Mouse (Mus musculus) right cerebral cortex, postnatal 10 days (tissue): ENCODE data around the gene Hsd3b2.
"Not testable (repeated sequence)": the region's sequence is repeated elsewhere in the genome, so short reads cannot be mapped to it uniquely, and the experiment has no call there.

Source experiments
- DNase-seq, 2 experiments: peaks; one replicate each; pipeline ENCODE4 v3.0.0; 2021; ENCODE audit warnings: low spot score in 2 of 2

The Hsd3b2 gene

DNA sequence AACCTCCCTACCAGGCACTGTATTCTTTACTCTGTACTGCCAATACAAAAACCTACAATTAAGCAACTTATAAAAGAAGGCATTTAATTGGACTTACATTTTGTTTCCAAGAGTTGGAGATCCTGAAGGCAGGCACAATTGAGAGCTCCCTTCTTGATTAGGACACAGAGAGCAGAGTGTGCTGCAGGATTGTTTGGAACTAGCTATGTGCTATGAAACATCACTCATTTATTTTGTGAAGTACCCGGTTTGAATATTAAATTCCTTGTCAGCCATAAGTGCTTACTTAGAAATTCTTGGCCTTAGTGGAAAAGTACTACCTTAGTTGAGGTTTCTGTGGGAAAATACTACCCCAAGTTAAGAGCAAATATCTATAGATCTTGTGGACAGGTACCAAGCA lies at the start of gene Hsd3b2:
Gene Hsd3b2, minus strand, starts transcription at position 168 of the 400 bp plus-strand sequence.
- no peak for DNase-seq

DNA sequence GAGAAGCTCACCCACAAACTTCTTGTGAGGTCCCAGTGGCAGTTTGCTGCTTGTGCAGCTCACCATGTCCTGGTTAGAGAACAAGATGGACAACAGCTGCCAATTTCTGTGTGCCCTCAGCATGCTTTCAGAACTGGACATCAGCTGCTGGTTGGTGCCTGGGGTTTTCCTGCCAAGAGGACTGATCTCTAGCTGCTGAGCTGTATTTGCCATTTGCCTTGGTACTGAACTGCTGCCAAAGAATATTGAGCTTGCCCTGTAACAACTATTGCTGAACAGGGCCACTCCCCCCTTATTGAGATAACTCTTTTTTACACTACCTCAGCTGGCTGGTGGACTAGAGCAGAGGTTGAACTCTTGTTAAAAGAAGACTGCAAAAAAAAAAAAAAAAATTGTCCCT lies 39.8 kb upstream of the Hsd3b2 start:
- DNase-seq = no peak

DNA sequence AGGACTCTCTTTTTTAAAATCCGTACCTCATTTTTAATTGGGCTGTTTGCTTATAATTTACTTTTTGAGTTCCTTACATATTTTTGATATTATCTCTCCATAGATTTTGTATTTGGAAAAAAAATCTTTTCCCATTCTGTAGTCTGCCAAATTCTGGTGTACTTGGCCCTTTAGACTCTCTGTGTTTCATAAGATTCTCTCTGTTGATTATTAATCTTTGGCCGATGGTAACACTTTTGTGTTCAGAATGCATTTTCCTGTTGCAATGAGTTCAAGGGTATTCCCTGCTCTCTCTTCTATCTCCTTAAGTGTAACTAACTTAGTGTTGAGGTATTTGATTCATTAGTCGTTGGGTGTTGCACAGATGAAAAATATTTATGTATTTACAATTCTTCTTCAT lies 32.5 kb upstream of the Hsd3b2 start:
- no peak for DNase-seq

DNA sequence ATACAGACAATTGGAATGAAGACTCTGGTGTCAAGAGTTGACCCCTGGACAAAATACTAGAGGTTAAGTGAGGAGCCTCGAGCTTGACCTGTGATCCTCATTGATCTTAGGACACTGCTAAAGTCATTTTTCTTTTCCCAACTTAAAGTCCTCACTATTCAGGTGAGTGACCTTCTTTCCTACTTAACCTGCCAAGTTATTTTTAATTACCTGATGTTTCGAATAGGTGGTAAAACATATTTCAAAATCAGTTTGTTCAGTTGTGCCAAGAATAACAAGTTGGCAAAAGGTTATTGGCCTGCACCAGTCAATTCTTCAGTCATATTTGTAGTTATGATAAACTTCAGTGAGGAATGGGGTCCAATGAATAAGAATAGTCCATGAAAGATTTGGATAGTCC lies 27.8 kb upstream of the Hsd3b2 start:
- no peak for DNase-seq

DNA sequence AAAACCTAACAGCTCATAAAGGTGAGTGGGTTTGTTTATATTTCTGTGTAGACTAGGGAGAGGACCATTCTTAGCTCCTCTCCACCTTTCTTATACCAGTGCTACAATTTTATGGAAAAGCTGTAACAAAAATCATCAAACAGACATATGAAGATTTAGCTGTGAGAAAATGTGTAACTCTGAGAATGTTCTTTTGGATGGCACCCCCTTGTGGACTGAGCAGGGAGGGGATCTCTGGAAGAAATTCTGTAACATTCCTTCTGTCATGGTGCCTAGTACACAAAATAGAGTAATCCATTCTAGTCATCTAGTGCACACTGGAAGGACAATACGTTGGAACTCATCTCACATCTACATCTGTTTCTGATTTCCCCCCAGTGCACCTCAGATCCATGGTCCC lies 16.7 kb upstream of the Hsd3b2 start:
- not testable (repeated sequence) for DNase-seq

DNA sequence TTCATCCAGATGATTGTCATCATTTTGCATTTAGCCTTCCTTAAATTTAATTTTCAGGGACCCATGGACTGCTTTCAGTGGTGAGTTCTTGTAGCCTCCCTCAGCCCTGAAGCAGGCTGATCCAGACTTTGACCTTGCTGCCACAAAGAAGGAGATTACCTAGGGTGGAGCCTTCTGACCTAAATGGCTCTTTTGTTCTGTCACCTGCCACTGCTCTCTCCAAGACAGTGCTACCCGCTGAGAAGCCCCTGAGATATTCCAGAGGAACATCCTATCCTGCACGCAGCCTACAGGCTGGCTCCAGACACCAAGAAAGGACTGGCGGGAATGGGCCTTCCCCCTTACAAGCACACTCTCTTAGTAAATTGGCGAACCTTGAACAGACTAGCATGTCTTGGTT lies 10.0 kb upstream of the Hsd3b2 start:
- DNase-seq = no peak

DNA sequence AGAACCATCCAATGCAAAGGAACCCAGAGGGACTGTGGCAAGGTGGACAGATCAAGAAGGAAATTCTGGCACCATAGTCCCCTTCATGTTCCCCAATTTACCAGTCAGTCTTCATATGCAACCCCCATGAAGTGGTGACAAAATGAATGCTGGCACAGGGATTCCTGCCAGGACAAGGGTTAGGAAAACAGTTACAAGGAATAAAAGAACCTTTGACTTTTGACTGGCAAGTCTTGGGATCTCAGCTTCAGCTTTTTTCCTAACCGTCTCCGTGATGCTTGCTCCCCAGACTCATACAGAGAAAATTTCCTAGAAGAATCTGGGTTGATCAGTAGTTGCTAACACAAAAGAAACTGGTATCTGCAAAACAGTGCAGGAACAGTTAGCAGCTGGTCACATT lies 9.4 kb upstream of the Hsd3b2 start:
- DNase-seq = no peak

DNA sequence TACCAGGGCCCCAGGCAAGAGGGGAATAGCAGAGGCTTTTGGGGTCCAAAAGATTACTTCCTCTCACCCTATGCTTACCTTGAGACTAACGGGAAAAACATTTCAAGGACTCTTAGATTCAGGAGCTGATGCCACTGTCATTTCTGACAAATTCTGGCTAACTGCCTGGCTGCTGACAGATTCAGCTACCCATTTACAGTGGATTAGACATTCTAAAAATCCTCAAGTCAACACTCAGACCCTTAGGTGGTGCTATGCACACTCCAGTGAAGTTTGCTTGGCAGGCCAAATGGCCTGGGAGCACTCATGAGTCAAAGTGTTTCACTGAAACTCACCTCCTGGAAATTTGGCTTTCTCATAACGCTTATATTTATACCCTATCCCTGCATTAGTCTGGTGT lies 1.9 kb upstream of the Hsd3b2 start:
- no peak for DNase-seq

DNA sequence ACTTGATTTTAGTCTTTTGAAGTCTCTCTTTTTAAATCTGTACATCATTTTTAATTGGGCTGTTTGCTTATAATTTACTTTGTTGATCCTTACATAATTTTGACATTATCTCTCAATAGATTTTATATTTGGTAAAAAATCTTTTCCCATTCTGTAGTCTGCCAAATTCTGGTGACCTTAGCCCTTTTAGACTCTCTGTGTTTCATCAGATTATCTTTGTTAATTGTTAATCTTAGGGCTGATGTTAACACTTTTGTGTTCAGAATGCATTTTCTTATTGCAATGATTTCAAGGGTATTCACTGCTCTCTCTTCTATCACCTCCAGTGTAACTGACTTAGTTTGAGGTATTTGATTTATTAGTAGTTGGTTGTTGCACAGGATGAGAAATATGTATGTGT lies 3.6 kb downstream of the Hsd3b2 start:
- DNase-seq = no peak

DNA sequence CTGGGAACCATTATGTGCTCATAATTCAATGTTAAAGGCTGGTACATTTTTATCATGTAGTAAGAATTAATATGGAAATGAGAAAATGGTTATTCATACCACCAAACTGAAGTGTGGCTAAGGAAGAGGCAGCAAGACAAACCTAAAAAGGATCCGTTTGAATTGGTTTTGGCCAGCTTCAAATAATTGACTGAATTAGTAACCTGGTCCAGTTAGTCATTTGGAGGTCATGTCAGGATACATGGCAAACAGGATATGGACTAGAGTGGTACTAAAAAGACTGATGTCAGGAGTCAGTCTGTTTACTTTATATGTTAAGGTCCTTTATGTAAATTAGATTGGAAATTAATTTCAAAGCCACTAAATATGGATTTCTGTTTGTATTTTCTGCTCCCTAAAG lies 41.9 kb downstream of the Hsd3b2 start:
- no peak for DNase-seq

DNA sequence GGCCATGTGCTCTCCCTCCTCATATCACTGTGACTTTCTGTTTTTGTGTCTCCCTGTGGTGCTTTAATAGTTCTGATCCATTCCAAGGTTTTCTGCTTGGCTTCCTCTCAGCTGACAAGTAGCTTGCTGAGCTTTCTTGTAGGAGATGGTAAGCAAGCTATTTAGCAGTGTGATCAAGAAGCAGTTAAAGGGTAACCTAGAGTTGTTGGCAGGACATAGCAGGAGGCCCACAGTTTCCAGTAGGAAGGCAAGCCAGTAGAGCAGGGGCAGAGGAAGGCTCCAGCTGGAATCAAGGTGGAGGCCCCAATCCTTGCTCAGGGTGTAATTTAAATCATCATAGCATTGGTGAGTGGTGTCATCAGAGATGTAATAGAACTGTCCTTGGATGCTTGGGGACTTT lies 43.6 kb downstream of the Hsd3b2 start:
- DNase-seq = no peak
